Mouse (Mus musculus) T-cell, adult 66 days (primary cell): ENCODE data around the gene Gm10644. TPM values are rescaled to one million over a fixed set of nuclear protein-coding genes. Genes with fewer than 3 reads are reported as not detected.

Source experiments
- total RNA-seq, 2 experiments: library from RNA; stranded (reverse); gene quantifications; 3 replicates in 1 of 2; 4 replicates in 1 of 2; pipeline ENCODE4 v1.2.4; 2023

The Gm10644 gene
- 1 to 10 TPM in 1 of 2 experiments, under 1 TPM in 1; 0.98 to 1.2 TPM for total RNA-seq

GRCm38 (mm10) chr8:83955106-83955957 lies at the start of gene Gm10644, which contains the start of gene Asf1b:
TSS of gene Gm10644 (minus strand) at chr8:83955205.
TSS of gene Asf1b (plus strand) at chr8:83955507.

GRCm38 (mm10) chr8:84001281-84002000 lies 46.4 kb upstream of the Gm10644 start, which contains the start of gene 1700067K01Rik:
TSS of gene 1700067K01Rik (plus strand) at chr8:84001502.

GRCm38 (mm10) chr8:83997511-83998141 lies 42.6 kb upstream of the Gm10644 start, which contains the start of gene Samd1:
TSS of gene Samd1 (plus strand) at chr8:83997672.

GRCm38 (mm10) chr8:83972150-83973120 lies 17.4 kb upstream of the Gm10644 start, which contains the start of gene Prkaca:
TSS of gene Prkaca (plus strand) at chr8:83972993.

GRCm38 (mm10) chr8:83899363-83900252 lies 55.4 kb downstream of the Gm10644 start, which contains the start of gene Adgrl1:
TSS of gene Adgrl1 (plus strand) at chr8:83900105.

Other genes with a start within 250 kb of the Gm10644 start
- 10 to 100 TPM; 79.1 to 79.5 TPM for gene Ddx39, start 240.0 kb downstream of the Gm10644 start, total RNA-seq
- gene Adgre5, start 213.9 kb downstream of the Gm10644 start, total RNA-seq: 100 to 1,000 TPM; 441 to 537 TPM
- 10 to 100 TPM; 68.1 to 74.6 TPM for gene Adgrl1, start 55.1 kb downstream of the Gm10644 start, total RNA-seq
- gene Asf1b, start 302 bp upstream of the Gm10644 start, total RNA-seq: 10 to 100 TPM in 1 of 2 experiments, 1 to 10 TPM in 1; 9.5 to 12.8 TPM
- gene Prkaca, start 17.8 kb upstream of the Gm10644 start, total RNA-seq: 10 to 100 TPM; 38.9 to 43.0 TPM
- 10 to 100 TPM; 47.5 to 55.7 TPM for gene Samd1, start 42.5 kb upstream of the Gm10644 start, total RNA-seq
- gene 1700067K01Rik, start 46.3 kb upstream of the Gm10644 start, total RNA-seq: under 1 TPM; 0.87 to 0.89 TPM
- gene 2210011C24Rik, start 57.0 kb upstream of the Gm10644 start, total RNA-seq: not detected
- not detected for gene Palm3, start 66.3 kb upstream of the Gm10644 start, total RNA-seq
- gene Il27ra, start 87.4 kb upstream of the Gm10644 start, total RNA-seq: 100 to 1,000 TPM; 284 to 309 TPM
- gene Rln3, start 89.8 kb upstream of the Gm10644 start, total RNA-seq: 1 to 10 TPM; 2.7 to 3.2 TPM
- gene Gm10643, start 109.9 kb upstream of the Gm10644 start, total RNA-seq: 1 to 10 TPM; 1.9 to 2.1 TPM
- 10 to 100 TPM; 94.6 to 95.5 TPM for gene Rfx1, start 111.6 kb upstream of the Gm10644 start, total RNA-seq
- gene Dcaf15, start 149.6 kb upstream of the Gm10644 start, total RNA-seq: 10 to 100 TPM; 61.4 to 66.8 TPM
- 10 to 100 TPM; 12.2 to 24.2 TPM for gene Podnl1, start 170.8 kb upstream of the Gm10644 start, total RNA-seq
- 10 to 100 TPM; 34.1 to 37.3 TPM for gene Cc2d1a, start 192.7 kb upstream of the Gm10644 start, total RNA-seq
- 1 to 10 TPM; 2.0 to 4.1 TPM for gene 4930432K21Rik, start 192.8 kb upstream of the Gm10644 start, total RNA-seq
- not detected for gene Nanos3, start 230.0 kb upstream of the Gm10644 start, total RNA-seq